Mouse (Mus musculus) MEL (cell line): ENCODE data around the gene Aak1.
A peak's percentile ranks its signal among the peaks of the same experiment; 100 is the strongest.

Source experiments
- CTCF ChIP-seq, 3 experiments: IDR thresholded peaks in 2 of 3; conservative IDR thresholded peaks in 1 of 3; 2 replicates each; pipeline ENCODE4 v1.5.1; 2011 to 2012; ENCODE audit warnings: low read length in 3 of 3, low read depth in 2 of 3, mild to moderate bottlenecking in 2 of 3, improper control_type of control experiment in 1 of 3, inconsistent platforms in 1 of 3, mixed read lengths in 1 of 3, moderate library complexity in 1 of 3; ENCODE audit not compliant: control insufficient read depth in 1 of 3, insufficient read depth in 1 of 3, poor library complexity in 1 of 3, severe bottlenecking in 1 of 3
- E2F4 ChIP-seq: IDR thresholded peaks from 2 replicates; pipeline ENCODE4 v1.6.1; 2011; ENCODE audit warnings: low read depth, low read length, improper control_type of control experiment, borderline replicate concordance
- POLR2A ChIP-seq, 2 experiments: IDR thresholded peaks; 2 replicates each; pipeline ENCODE4 v1.6.1; 2011 to 2012; ENCODE audit warnings: low read length in 2 of 2, mild to moderate bottlenecking in 2 of 2, control low read depth in 1 of 2, improper control_type of control experiment in 1 of 2, low read depth in 1 of 2, moderate library complexity in 1 of 2; ENCODE audit not compliant: control insufficient read depth in 1 of 2, insufficient read depth in 1 of 2, poor library complexity in 1 of 2
- USF2 ChIP-seq, 2 experiments: IDR thresholded peaks; 2 replicates each; pipeline ENCODE4 v1.6.1; 2011 to 2012; ENCODE audit warnings: improper control_type of control experiment in 2 of 2, low read length in 2 of 2, borderline replicate concordance in 1 of 2, inconsistent platforms in 1 of 2, low read depth in 1 of 2, mild to moderate bottlenecking in 1 of 2; ENCODE audit not compliant: insufficient read depth in 1 of 2

GRCm38 (mm10) chr6:86921880-86922279 is 72.6 kb downstream of the Aak1 start:
- TF ChIP-seq POLR2A (IDR thresholded peaks at IDR 0.05; ENCODE audit: control insufficient read depth in 1 of 2, insufficient read depth in 1 of 2, low read depth in 1 of 2, low read length in 2 of 2, poor library complexity in 1 of 2) (no peak), CTCF (IDR thresholded peaks at IDR 0.05 in 2 of 3, conservative IDR thresholded peaks at IDR 0.05 in 1 of 3; ENCODE audit: control insufficient read depth in 1 of 3, insufficient read depth in 1 of 3, low read depth in 2 of 3, low read length in 3 of 3, poor library complexity in 1 of 3, severe bottlenecking in 1 of 3) (peak; percentile 80 to 90 (median 83)), USF2 (IDR thresholded peaks at IDR 0.05; ENCODE audit: borderline replicate concordance in 1 of 2, insufficient read depth in 1 of 2, low read depth in 1 of 2, low read length in 2 of 2) (no peak), E2F4 (no peak)
